Mouse (Mus musculus) retina, adult 2 months (tissue): Measurements from ENCODE around the gene Nme8.
A peak's percentile ranks its signal among the peaks of the same experiment; 100 is the strongest.

ENCODE experiments used
- DNase-seq: peaks from one replicate; pipeline ENCODE4 v3.0.0-alpha.2; 2012; ENCODE audit warnings: low read depth, low spot score

Gene Nme8

GRCm38 (mm10) chr13:19643519-19643918 lies 54.1 kb downstream of the Nme8 start:
- no peak for DNase-seq

GRCm38 (mm10) chr13:19640203-19640851 lies 57.3 kb downstream of the Nme8 start:
- DNase-seq: no peak

- no peak for DNase-seq
These were observed 61.5 kb downstream of the Nme8 start for GRCm38 (mm10) chr13:19636131-19636530.

GRCm38 (mm10) chr13:19630768-19631709 lies 66.6 kb downstream of the Nme8 start:
- DNase-seq: no peak

- DNase-seq: no peak
These were observed 71.1 kb downstream of the Nme8 start for GRCm38 (mm10) chr13:19626473-19626872.

- no peak for DNase-seq
These were observed 72.8 kb downstream of the Nme8 start for GRCm38 (mm10) chr13:19624632-19625320.

- no peak for DNase-seq
These were observed 74.2 kb downstream of the Nme8 start for GRCm38 (mm10) chr13:19623228-19623905.

- DNase-seq: no peak
These were observed 74.9 kb downstream of the Nme8 start, which contains the start of gene Sfrp4 for GRCm38 (mm10) chr13:19622573-19623227. Gene Sfrp4, plus strand, starts transcription at chr13:19623104.

DNA sequence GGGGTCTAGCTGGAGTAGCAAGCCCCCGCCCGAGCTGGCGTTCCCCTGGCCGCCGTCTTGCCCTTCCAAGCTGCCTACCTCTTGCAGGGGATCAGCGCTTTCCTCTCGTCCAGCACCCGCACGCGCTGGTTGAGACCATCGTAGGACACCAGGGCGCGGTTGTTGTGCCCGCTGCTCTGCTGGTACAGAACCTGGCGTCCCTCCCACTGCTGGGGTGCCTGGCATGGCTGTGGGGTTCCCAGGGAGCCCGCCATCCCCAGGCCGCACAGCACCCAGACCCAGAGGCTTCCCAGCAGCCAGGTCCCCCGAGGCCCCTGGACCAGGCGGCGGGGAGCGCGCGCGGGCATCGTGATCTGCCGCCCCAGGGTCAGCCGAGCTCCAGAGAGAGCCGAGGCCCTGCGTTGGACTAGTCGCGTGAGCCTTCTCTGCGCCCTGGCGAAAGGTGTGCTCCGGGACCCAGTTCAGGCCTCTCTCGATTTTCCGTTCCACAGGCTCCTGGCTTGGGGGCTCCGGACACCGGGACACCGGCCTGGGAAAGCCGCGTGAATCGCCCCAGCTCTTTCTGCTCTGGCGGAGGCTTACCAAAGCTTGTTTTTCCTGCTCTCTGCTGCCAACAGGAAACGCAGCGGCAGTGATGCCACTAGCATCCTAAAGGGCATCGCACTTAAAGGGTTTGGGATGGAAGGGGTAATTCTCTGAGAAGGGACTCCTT lies 78.2 kb downstream of the Nme8 start, which contains the start of gene Epdr1:
Gene Epdr1 (minus strand): TSS at position 712 of the 712 bp plus-strand sequence.
- peak; percentile 32 for DNase-seq

DNA sequence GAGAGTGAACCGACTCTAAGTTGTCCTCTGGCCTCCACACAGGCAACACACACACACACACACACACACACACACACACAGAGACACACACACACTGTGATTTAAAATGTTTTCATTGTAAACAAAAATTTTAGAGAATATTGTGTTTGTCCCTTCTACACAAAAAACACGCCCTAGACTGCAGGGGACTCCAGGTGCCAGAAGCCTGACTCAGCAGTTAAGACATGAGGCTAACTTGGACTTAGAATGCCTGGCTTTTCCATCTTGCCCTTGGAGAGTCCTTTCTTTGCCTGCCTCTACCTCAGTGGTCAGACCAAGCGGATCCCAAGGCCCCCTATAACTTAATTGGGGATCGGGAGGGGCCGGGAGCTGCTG lies 78.8 kb downstream of the Nme8 start:
- DNase-seq: no peak

DNA sequence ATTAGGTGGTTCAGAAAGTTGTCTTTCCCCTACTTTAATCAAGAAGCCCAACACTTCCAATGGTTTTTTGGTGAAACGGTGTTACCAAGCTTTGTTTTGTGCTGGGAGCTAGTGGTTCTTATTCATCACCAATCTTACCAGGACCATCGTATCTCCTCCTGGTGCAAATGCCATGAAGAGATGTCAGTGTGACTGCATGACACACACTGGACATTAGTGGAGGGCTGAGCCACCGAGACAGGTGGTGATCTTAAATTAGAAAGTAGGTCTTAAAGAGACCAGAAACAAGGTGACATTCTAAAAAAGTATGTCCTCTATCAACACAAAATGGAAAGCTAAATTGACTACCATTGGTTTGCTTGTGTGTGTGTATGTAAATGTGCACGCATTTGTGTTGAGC lies 79.5 kb downstream of the Nme8 start:
- no peak for DNase-seq

DNA sequence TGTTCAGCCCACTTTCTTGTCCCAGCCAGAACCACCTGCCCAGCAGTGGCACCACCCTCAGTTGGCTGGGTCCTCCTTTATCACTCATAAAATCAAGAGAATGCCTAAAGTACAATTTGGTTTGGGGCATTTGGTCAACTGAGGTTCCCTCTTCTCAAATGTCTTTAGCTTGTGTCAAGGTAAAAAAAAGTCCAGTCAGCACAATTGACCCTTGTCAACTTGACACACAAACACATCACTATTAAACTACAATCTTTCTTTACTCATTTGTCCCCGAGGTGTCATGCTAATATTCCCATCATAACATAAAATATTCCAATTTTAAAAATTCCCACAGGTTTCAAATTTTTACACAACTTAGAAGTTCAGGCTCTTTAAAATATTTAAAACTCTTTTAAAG lies 83.3 kb downstream of the Nme8 start:
- no peak for DNase-seq

GRCm38 (mm10) chr13:19613426-19613825 lies 84.2 kb downstream of the Nme8 start:
- no peak for DNase-seq

DNA sequence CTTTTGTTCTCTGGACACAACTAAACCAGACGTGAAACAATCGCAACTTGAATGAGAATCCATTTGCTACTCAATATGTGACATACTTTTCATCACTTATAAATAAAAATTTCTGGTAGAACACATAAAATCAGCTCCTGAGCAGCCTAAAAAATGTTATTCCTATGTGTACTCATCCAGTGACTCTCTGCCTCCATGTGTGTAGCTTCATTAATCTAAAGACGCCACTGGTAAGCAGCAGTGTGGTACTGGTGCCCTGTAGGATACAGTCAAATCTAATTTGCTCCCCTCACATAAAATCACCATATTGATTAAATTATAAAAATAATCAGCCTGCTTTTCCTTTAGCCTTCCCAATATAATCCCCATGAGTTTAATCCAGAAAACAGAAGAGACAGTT lies 84.6 kb downstream of the Nme8 start:
- no peak for DNase-seq

- no peak for DNase-seq
These were observed 85.2 kb downstream of the Nme8 start for GRCm38 (mm10) chr13:19612348-19612747.

GRCm38 (mm10) chr13:19608120-19608519 lies 89.5 kb downstream of the Nme8 start:
- no peak for DNase-seq

DNA sequence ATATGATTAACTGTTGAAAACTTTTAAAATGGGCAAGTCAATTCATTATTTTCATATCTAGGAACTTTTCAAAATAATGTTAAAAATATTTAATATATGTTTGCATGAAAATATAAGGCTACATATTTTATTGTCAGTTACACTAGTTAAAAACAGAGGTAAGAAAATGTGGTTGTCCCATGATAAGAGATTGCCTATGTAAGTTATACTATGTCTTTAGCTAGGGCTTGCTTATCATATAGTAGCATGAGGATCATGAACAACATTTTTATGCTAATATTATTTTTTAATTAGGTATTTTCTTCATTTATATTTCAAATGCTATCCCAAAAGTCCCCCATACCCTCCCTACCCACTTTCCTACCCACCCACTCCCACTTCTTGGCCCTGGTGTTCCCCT lies 92.7 kb downstream of the Nme8 start:
- DNase-seq: no peak

DNA sequence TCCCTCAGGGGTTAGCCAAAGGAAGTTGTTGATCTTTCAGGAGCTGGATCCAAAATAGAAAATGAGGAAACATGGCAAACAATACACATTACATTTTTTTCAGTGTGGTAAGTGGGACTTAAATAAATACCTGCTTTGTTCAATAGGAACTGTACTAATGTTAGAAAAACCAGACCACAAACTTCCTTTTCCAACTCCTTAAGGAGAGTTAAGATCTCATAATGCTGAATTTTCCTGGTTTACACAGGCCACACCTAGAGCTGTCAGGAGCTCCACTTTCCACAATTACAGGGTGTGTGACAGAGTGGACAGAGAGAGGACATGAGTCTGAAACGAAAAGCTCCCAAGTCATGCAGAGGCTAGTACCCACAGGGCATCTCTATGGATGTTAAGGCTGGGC lies 93.9 kb downstream of the Nme8 start:
- DNase-seq: no peak

GRCm38 (mm10) chr13:19602531-19602930 lies 95.1 kb downstream of the Nme8 start:
- DNase-seq: no peak

- DNase-seq: no peak
These were observed 98.4 kb downstream of the Nme8 start for GRCm38 (mm10) chr13:19599242-19599641.
